Mouse (Mus musculus) fibroblast of lung, adult 2 months (primary cell): ENCODE measurements around the gene Cdh12.
"Not testable (repeated sequence)": the region's sequence is repeated elsewhere in the genome, so short reads cannot be mapped to it uniquely, and the experiment has no call there.

Source experiments
- DNase-seq: peaks from one replicate; pipeline ENCODE4 v3.0.0-alpha.2; 2011; ENCODE audit warnings: low read depth

Gene Cdh12

GRCm38 (mm10) chr15:21109009-21109841, 660.2 kb downstream of the Cdh12 start:
- DNase-seq: no peak

GRCm38 (mm10) chr15:21109889-21110500, 660.9 kb downstream of the Cdh12 start:
- no peak for DNase-seq

GRCm38 (mm10) chr15:21110874-21111603, 662.0 kb downstream of the Cdh12 start:
- no peak for DNase-seq

- peak; percentile 2 for DNase-seq
Measured at GRCm38 (mm10) chr15:21114775-21115174, 665.7 kb downstream of the Cdh12 start.

GRCm38 (mm10) chr15:21130660-21131059, 681.6 kb downstream of the Cdh12 start:
- DNase-seq: no peak

- no peak for DNase-seq
Measured at GRCm38 (mm10) chr15:21132999-21133398, 683.9 kb downstream of the Cdh12 start.

GRCm38 (mm10) chr15:21146896-21147295, 697.8 kb downstream of the Cdh12 start:
- DNase-seq: no peak

- no peak for DNase-seq
Measured at GRCm38 (mm10) chr15:21153602-21154001, 704.5 kb downstream of the Cdh12 start.

- DNase-seq: no peak
Measured at GRCm38 (mm10) chr15:21179727-21180126, 730.7 kb downstream of the Cdh12 start.

- DNase-seq: no peak
Measured at GRCm38 (mm10) chr15:21180191-21180590, 731.1 kb downstream of the Cdh12 start.

- DNase-seq: no peak
Measured at GRCm38 (mm10) chr15:21185799-21186198, 736.7 kb downstream of the Cdh12 start.

GRCm38 (mm10) chr15:21210089-21210488, 761.0 kb downstream of the Cdh12 start:
- not testable (repeated sequence) for DNase-seq

- no peak for DNase-seq
Measured at GRCm38 (mm10) chr15:21223006-21223405, 773.9 kb downstream of the Cdh12 start.

GRCm38 (mm10) chr15:21261318-21261717, 812.3 kb downstream of the Cdh12 start:
- no peak for DNase-seq

GRCm38 (mm10) chr15:21269856-21270255, 820.8 kb downstream of the Cdh12 start:
- no peak for DNase-seq

GRCm38 (mm10) chr15:21297051-21297450, 848.0 kb downstream of the Cdh12 start:
- DNase-seq: no peak

GRCm38 (mm10) chr15:21315457-21315856, 866.4 kb downstream of the Cdh12 start:
- no peak for DNase-seq

- DNase-seq: no peak
Measured at GRCm38 (mm10) chr15:21343853-21344252, 894.8 kb downstream of the Cdh12 start.

GRCm38 (mm10) chr15:21344323-21344722, 895.3 kb downstream of the Cdh12 start:
- no peak for DNase-seq

- DNase-seq: no peak
Measured at GRCm38 (mm10) chr15:21344749-21345148, 895.7 kb downstream of the Cdh12 start.

GRCm38 (mm10) chr15:21355356-21356101, 906.5 kb downstream of the Cdh12 start:
- DNase-seq: no peak

GRCm38 (mm10) chr15:21366366-21366765, 917.3 kb downstream of the Cdh12 start:
- DNase-seq: no peak
